Mouse (Mus musculus): ENCODE data around the gene Hoxd3.

Hoxd3 gene

DNA sequence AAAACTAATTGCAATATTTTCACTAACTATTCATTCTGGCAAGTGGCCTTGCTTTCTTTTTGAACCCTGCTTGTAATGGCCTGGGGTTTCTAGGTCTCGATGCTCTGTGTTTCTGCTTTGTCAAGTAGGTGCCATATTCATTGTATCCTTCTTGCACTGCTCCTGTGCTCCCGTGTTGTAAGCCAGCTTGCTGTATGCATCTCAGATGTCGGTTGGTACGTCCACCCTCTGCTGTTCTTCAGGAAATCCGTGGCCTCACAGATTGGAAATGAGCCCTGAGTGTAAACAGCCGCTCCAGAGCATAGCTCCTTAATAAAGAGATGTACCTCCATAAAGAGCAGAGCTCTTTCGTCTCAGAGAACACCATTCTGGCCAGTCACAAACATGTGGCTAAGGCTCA lies 4.1 kb upstream of the Hoxd3 start:
- peak; percentile 31 for DNase-seq

DNA sequence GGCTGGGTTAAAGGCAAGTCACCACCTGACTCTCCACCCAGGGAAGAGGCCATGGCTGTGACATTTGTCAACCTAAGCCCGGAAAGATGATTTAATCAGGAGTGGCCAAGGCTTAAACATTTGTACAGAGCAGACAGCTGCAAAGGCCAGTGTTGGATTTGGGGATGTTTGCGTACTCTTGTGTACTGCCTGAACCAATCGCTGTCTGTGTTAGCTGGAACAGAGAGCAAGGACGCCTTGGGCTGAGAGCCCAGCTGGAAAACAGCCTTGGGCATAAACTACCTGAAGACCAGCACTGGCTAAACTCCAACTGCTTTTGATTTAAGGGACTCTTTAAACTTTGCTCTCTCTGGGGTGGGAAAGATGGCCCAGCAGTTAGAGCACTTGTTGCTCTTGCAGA lies 3.1 kb upstream of the Hoxd3 start:
- peak; percentile 65 for DNase-seq

DNA sequence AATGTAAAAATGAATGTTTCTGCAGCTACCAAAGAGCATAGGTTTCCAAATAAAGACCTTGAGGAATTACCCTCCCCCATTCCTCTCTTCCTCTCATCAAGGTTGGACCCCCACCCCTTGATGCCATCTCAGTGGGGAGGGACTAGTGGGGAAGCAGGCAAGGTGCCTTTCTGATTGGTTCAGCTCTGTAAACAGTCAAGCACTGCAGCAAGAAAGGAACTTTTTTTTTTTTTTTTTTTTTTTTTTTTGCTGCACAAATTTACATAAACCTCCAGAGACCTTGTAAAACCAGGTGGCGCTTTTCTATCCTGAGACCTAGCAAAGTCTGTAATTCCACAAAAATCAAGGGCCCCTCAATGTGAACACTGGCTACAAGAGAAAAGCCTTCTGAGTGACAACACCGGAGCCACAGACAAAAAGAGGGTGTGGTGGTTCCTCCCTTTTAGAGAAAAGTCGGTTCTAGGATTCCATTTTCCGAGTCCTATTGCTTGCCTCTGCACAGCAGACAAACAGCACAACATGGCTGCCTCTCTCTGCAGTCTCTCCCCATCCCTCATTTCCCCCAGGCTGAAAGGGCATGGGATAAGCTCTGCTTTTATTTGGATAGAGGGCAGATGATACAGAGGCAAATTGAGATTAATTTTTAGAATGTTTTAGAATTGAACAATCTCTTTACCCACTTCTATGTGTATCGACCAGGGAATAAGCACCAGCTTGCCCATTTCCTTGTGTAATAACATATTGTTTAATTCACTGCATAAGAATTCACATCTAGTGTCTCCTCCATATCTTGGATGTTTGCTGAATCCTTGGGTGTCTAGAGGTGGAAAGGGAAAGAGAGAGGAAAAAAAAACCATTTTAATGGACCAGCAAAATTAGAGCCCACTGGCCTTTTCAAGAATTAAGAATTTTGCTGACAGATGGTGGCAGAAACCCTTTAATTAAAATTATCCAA lies 2.0 kb upstream of the Hoxd3 start:
- no peak for DNase-seq

DNA sequence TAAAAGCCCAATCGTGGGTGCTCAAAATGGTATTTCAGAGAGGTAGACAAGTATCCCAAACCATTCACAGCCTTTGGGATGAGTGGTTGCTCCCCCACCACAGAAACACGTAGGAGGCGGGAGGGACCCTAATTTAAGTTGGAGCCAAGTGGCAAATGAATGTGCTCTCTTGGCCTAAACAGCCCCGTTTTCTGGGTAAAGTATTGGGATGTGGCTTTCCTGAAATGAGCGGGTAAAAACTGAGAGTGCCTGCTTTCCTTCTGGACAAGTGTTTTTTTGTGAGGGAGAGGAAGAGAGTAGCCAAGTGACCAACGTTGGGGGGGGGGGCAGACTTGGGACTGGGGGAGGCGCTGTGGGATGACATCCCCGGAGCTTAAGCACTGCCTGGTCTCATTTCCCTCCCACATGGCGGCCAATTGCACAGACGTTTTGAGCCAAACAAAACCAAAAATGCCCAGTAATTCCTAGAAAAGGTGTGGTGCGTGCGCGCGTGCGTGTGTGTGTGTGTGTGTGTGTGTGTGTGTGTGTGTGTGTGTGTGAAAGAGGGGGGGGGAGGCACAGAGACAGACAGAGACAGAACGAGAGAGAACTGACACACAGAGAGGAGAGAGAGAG lies 691 bp upstream of the Hoxd3 start:
- DNase-seq: no peak

DNA sequence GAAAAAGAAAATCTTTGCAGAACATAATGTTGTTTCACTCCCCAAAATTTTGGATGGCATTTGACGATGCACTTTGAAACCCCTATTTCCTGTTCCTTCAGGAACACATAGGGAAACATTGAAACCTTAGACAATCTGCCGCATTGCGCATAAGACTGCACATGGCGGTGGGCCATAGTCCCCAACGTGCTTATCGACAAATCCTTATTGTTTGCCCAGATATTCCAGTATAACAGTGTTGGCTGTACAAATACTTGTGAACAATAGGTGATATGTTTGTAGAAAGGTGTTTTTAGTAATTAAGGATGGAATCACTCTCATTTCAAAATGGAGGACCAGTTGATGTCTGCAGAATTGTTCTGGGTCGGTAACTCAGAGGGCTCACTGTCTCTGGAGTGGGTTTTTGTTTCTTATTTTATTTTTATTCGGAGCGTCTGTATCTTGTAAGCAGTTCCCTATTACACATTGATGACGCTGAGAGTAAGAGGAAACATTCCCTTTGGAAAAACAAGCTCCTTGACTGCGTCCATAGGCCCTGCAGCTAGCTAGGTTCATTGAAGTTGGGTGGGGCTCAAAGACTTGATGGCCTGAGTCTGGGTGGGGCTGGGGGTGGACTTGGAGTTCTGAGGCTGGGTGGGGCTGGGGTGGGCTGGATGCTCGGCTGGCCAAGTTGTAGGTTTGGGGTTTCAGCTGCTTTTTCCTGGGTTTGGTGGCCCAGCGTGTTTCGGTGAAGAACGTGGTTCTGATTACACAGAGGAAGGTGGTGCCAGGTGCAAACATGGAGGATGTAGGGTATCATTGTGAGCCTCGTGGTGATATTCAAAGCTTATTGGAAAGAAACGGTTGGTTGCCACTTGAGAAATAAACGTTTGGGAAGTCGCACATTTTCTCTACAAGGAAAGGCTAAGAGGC lies 1.8 kb downstream of the Hoxd3 start:
- DNase-seq: peak; percentile 32

DNA sequence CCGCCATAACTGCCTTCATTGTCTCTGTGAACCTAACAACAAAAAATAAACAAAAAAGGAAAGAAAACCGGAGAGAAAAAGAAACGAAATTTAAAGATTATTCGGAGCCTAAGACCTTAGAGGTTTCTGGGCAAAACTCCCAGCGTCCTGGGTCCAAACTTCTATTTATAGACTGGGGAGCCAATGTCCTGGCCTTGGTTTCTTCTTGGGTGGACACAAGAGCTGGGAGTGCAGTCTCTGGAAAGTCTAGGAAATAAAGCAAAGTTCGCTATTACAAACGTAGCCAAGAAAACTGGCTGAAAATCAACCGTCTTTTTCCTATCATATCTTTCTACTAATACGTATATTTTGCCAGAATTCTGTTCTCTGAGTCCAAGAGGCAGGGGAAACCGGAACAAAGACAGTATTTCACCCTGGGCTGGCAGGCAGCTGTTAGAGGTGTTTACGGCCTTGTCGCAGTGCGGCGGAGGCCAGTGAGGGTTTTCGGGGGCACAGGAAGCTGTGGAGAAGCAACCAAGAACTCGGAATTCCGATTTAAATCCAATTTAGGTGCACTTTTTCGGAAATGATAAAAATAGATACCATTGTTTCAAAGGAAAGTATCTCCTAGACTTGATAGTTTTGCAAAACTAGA lies 2.5 kb downstream of the Hoxd3 start:
- peak; percentile 23 for DNase-seq

DNA sequence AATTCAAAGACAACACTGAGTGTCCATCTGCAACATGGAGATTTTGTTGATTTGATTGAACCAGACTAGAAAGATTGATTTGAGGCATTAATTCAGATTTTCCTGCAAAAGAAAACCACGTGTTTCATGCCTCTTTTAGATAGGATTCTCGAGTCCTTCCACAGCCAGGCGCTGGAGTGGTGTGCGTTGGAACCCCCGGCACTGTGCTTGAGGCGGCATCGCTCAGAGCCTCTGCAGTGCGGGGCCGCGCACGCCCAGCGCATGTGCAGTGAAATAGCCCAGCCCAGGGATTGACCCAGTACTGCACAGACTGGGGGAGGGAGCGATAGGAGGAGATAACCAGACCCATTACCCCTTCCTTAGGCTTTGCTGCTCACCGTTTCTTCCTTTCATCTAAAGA lies 3.2 kb downstream of the Hoxd3 start:
- no peak for DNase-seq

DNA sequence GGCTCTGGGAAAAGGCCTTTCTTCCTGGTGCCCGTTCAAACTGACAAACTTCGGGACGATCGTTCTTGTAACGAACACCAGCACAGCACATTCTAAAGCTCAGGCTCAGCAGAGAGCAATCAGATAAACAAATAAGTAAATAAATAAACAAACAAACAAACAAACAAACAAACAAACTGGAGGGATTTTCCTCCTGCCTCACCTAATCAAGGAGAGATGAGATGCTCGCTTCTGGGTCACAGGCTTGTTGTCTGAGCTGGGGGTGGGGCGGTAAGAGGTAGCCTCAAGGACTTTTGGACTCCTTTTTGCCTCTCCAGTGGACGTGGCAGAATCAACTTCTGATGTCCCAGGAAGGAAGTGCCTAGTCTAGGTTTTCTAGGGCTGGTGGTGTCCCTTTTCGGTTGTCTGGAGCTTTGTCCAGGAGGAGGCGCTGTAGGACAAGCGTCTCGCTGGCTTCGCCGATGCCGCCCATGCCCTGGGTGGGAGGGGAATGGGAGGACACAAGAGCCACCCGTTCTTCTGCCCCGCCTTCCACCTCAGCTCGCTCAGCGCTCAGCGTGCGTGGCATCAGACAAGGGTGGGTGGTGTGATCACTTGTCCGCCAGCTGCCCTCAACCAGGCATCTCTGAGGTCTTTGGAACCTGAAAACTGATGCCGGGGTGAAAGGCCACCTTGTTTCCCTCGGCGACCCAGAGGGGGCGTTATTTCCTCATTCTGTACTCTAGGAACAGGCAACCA lies 3.9 kb downstream of the Hoxd3 start:
- peak; percentile 94 for DNase-seq

DNA sequence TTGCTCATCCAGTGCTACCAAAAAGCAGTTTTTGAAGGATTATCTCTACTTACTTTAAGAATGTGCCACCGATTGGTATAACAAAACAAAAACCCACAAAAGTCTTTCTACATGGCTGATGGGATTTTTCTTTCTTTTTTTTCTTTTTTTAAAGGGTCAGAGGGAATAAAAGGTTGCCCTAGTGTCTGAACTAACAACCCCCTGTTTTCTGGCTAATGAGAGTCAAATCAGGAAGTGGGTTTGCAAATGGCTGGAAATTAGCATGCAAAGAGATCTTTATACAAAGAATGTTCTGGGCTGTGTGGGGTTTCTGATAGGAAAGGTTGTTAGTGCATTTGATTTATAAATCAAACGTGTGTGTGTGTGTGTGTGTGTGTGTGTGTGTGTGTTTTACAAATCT lies 8.7 kb downstream of the Hoxd3 start:
- DNase-seq: no peak

DNA sequence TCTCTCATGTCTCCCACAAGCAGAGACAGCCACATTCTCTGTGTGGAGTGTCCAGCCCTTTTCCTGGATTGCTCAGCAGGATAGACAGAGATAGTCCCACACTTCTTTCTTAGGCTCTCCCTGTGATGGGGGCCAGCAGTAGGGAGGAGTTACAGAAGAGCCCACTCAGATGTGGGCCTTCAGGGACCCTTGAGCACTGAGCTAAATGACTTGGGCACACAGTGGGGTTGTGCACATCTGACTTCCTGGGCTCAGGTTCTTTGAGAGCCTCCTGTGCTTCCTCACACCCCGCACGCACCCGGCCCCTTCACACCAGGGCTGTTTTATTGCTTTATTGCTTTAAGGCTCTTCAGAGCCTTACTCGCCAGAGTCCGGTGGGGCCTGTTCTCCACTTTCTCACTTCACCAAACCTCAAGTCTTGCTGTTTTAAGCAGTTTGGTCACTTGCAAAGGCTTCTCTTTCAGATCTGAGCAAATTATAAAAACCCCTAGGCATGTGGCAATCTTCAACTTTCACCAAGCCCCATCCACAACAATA lies 9.3 kb downstream of the Hoxd3 start:
- no peak for DNase-seq

DNA sequence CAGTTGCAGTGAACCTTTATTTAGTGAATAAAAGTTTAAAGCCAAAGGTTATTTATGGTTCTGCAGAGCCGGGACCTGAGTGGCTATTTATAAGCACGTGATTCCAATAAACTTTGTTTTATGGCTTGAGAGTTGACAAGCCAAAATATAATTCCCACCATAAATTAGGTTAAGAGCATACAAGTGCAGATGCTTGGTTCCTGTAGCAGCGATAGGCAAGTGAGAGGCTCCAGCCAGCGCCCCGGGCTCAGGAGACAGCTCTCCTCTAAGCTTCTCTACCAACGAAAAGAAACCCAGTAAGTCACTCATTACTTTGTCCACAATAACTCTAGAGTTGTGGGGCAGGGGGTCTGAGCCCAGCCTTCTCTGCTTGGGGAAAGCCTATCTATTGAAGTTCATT lies 10.2 kb downstream of the Hoxd3 start:
- no peak for DNase-seq

DNA sequence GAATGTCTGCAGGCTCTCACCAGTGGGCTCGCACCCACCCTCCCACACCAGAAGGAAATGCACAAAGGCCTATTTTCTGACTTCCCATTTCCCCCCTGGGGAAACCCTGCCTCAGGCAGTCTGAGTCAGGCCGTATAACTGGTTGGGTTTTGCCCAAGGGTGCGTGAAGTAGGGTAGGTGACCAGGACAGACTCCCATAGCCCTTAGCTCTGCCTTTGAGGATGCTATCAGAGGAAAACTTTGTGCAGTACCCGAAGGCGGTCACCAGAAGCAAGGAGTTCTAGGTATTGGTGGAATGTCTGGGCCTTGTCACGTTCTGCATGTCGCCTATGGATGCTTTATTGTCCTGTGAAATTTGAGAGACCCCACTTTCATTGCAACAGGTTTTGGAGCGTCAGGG lies 11.2 kb downstream of the Hoxd3 start:
- DNase-seq: no peak

DNA sequence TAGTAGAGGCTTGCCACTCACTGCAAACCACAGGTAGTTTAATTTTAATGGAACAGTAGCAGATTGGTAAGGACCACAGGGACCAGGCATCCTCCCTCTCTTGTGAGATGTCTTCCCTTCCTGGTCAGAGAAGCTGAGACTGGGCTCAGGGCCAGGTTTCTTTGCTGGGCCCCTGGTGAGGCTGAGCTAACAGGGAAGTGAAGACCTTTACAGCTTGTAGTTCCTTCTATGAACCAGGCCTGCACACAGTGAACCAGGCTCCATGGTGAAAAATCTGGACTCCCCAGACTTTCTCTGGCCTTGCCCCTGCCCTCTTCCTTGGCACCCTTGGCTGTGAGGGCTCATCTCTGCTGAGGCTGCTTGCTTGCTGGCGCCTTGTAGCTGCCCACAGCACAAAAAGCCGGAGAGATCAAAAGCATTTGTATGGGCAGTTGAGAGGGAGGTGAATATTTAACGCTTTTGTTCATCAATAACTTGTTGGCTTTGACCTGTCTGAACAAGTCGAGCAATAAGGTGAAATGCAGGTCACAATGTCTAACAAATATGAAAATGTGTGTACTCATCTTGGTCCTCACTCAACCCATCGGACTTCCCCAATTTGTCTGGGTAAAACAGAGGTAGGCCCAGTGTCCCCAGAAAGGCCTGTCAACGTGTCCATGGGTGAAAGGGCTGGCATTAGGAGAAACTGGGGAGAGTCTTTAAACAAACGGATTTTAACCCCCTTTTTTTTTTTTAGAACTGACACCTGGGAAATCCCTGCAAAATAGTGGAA lies 12.7 kb downstream of the Hoxd3 start:
- no peak for DNase-seq

DNA sequence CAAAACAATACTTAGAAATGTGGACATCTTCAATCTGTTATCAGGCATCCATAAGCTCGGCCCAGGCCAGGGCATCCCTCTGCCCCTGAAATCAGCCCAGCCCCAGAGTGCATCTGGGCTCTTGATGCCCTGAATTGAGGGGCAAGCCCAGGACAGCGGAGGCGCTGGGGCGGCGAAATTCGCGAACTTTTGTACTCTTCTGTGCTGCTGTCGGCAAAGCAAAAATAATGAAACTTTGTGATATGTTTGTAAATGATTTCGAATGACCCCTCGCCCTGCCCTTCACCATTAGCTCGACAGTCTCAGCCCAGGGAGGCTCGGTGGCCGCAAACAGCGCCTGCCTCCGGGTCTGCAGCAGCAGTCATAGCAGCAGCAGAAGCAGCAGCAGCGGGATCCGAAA lies 13.4 kb downstream of the Hoxd3 start:
- DNase-seq: no peak

DNA sequence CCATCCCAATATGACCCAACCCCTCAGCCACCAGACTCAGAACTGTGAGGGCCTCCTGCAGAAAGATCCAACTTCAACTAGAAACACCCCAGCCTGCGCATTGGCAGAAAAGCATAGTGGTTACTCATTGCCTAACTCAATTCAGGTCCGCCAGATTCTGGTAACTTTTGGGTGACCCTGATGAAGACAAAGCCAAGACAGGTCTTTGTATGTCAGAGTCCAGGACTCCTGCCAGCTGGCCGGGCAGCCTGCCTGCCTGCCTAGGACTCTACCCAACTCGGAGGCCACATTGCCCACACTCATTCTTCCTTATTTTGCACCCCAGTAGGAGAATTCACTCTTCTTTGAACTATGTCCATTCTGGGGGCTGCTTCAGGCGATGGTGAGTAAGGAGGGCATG lies 14.8 kb downstream of the Hoxd3 start, which contains the start of gene Gm28230:
Gm28230 (plus strand) TSS at position 178 of the 400 bp plus-strand sequence.
- DNase-seq: peak; percentile 77

DNA sequence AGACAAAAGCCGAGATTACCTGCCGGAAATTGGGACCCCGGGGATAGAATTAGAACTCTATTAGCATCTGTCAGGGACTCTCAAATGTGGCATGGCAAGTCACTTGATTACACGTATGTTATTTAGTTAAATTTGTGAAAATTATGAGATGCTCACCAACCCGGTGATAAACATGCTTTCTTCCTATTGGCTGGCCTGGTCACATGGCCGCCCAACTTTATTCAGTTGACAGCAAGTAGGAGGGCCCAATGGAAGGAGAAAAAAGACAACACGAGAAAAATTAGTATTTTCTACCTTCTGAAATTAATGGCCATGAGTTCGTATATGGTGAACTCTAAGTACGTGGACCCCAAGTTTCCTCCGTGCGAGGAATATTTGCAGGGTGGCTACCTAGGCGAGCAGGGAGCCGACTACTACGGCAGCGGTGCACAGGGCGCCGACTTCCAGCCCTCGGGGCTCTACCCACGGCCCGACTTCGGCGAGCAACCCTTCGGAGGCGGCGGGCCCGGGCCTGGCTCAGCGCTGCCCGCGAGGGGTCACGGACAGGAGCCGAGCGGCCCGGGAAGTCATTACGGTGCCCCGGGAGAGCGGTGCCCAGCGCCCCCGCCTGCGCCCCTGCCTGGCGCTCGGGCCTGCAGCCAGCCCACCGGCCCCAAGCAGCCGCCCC lies 15.4 kb downstream of the Hoxd3 start:
- no peak for DNase-seq

DNA sequence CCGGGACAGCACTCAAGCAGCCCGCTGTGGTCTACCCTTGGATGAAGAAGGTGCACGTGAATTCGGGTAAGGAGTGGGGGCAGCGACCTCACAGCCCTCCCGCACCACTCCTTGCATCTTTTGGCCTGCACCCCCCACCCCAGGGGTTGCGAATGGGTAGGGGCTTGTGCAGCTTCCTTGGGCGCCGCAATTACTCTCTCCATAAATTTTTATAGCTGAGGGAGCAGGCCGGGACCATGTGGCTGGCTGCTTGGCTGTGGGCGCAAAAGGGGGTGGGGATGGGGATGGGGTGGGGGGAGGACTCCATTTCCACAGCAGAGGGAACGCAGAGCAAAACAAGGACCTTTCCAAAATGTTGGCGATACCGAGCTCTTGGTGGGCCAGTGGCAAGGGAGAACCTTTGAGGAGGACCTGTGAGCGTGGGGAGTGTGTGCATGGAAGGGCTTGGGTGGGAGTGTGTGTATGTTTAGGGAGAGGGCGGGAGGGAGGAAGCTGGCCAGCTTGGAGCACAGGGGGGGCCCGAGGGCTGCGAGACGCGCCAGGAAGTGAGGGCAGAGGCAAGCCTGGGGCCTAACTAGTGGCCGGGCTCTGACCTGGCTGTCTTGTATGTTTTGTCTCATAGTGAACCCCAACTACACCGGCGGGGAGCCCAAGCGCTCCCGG lies 16.0 kb downstream of the Hoxd3 start:
- no peak for DNase-seq

DNA sequence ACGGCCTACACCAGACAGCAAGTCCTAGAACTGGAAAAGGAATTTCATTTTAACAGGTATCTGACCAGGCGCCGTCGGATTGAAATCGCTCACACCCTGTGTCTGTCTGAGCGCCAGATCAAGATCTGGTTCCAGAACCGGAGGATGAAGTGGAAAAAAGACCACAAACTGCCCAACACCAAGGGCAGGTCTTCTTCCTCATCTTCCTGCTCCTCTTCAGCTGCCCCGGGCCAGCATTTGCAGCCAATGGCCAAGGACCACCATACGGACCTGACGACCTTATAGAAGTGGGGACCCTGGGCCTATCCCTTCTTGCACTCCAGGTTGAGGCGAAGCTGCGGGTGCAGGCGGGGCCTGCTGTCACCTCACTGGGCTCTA lies 16.6 kb downstream of the Hoxd3 start:
- no peak for DNase-seq

DNA sequence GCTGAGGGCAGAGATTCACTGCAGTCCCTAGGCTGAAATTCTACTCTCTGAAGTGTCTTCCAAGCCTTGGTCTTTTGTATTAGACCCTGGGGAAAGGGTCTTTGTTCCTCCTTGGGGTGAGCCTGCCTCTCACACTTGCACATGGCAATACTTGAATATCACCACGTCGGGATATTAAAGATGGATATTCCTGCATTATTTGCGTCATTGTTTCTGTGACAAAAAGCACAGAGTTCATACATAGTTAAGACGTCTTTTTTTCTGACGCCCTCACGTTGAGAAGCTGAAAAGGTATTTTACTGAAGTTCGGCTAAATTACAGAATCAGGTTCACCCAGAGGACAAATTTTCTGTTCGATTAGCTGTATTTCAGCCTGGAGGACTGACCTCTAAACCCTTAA lies 18.6 kb downstream of the Hoxd3 start:
- no peak for DNase-seq

DNA sequence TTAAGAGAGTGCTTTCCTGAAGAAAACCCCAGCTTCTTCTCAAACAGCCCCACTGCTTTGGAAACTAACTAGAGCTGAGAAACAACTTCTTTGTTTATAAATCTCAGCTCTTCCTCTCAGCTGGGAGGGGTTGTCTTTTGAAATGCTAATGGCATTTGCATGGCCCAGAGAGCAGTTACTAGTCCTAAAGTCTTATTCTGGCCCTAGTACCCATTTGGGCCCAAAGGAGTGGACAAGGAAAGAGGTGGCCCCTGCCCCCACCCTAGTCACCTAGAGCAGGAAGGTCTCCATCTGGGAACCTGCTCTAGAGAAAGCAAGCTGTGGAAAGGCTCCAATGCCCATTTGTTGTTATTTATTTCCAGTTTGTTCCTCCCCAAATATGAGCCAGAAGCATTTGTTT lies 19.3 kb downstream of the Hoxd3 start:
- no peak for DNase-seq
